Mouse (Mus musculus): Measurements from ENCODE around the gene Pes1. TPM values are rescaled to one million over a fixed set of nuclear protein-coding genes. Genes with fewer than 3 reads are reported as not detected.

Pes1 gene
- total RNA-seq, 2 experiments from 2014 or later, result 42.0 to 44.9 TPM

DNA sequence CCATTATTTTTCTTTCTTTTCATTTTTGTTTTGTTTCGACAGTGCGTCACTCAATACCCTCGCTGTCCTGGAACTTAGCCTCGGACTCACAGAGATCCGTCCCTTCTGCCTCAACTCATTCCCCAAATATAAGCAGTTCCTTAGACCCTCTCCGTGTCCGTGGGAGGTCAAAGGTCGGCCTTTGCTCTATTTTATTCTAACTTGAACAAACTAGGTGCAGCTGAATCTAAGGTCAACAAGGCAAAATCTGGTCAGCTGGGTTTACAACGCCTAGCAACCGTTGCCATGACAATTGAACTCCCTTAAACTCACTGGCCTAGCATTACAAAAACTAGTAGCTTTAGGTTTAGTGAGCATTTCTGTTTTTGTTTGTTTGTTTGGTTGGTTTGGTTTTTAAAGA, 620 bp upstream of the Pes1 start:
- no peak for DNase-seq

GRCm38 (mm10) chr11:3964416-3965172, 819 bp downstream of the Pes1 start:
- no peak for DNase-seq

DNA sequence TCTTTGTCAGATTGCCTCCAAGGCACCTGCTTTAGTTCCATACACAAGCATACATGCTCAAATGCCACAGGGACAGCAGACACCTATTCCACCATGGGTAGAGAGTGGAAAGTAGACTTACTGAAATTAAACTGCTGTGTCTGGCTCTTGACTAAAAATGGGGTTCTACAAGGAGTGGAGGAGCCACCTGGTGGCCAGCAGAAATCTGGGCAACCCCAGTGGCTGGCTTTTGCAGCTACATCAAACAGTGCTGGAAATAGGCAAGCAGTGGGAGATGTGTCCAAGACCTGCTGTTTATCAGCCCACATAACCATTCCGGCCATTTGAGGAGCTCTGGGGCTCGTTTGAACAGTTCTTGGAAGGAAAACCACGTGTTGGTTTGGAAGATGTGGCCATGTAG, 6.1 kb downstream of the Pes1 start:
- DNase-seq, result no peak

DNA sequence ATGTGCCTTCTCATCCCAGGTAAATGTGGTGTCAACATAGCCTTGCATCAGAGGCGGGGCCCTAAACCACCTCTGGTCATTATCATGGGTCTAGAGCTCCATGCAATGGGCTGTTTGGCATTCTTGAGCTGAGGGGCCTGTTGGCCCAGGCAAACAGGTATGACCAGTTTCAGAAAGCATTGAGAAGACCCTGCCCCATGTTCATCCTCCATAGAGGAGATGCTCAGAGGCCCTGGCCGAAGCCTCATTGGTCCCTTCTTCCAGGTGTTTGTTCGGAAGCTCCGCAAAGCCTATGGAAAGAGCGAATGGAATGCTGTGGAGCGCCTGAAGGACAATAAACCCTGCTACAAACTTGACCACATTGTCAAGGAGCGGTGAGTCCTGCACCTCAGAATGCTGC, 6.6 kb downstream of the Pes1 start:
- no peak for DNase-seq

GRCm38 (mm10) chr11:3973081-3973480, 9.3 kb downstream of the Pes1 start:
- no peak for DNase-seq

DNA sequence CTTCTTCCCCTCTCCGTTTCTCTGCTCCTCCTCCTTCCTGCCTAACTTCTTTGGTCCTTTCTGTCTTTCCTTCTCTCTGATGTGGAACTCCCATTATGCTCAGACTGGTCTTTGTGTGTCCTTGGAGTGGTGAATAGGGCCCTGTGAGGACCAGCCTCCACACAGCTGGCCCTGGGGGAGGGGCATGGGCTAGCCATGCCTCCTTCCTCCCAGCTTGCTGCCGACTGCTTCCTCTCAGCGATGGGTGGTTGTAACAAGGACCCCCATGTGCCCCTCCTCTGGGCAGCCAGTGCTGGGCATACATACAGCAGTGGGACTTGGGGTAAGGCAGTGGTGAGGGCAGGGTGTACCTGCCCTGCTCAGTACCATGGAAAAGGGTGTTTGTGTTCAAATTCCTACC, 10.5 kb downstream of the Pes1 start:
- DNase-seq, result no peak

DNA sequence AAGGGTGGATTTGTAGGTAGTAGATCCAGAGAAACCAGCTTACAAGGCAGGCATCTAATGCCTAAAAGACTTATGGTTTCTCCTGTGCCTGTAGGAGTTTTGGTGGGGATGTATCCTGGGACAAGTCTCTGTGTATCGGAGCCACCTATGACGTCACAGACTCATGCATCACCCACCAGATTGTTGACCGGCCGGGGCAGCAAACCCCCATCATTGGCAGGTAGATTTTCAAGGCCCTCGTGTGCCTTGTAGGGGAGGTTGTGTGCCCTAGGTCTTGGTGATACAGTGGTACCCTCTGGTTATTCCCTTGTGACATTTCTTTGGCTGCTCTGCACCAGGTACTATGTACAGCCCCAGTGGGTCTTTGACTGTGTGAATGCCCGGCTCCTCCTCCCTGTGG, 12.9 kb downstream of the Pes1 start, which contains the start of gene 4930556J24Rik:
Gene 4930556J24Rik, minus strand, starts transcription at position 101 of the 400 bp plus-strand sequence.
- no peak for DNase-seq

DNA sequence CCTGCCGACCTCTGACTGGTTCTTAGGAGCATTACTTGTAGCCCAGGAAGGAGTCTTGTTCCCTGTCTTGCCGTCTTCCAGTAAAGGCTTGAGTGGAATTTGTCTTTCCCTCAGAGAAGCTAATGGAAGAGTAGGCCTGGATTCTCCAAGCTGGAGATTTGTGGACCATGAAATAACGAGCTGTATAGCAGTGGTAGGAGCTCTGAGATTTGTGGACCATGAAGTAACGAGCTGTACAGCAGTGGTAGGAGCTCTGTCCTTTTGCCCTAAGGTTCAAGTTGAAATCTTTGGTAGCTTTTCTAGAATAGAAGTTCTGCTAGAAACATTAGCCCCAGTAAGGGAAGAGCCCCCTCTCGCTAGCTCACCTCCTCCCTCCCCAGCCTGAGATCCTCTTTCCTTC, 14.6 kb downstream of the Pes1 start:
- DNase-seq, result no peak

GRCm38 (mm10) chr11:3981536-3981935, 17.8 kb downstream of the Pes1 start:
- DNase-seq, result no peak

- DNase-seq, result no peak
These were observed 18.8 kb downstream of the Pes1 start for GRCm38 (mm10) chr11:3982275-3983209.

DNA sequence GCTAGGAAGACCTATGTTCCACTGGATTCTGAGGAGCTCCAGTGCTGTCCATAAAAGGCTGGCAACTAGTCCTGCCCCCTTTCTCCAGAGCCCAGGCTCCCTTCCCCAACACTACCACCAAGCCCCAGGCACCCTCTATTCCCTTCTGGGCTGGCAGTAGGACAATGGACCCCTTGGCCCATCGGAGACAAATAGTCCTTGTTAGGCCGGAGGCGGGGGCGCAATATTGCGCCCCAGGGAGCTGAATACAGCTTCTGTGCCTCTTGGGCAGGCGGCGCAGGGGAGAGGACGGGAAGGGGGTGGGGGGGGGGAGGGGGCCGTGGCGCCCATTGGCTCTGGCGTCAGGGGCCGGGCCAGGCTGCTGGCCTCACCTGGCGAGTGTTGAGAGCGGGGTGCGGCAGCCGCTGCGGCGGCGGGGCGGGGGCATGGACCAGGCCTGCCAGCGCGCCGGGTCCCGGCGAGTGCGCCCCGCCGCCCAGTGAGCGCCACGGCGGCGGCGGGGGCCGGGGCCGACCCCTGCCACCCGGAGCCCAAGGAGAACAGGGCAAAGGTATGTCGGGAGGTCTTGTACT, 19.6 kb downstream of the Pes1 start, which contains the start of gene Gal3st1:
Gene Gal3st1, plus strand, starts transcription at position 346 of the 572 bp plus-strand sequence.
- no peak for DNase-seq

GRCm38 (mm10) chr11:3983863-3984745, 20.3 kb downstream of the Pes1 start:
- DNase-seq, result no peak

DNA sequence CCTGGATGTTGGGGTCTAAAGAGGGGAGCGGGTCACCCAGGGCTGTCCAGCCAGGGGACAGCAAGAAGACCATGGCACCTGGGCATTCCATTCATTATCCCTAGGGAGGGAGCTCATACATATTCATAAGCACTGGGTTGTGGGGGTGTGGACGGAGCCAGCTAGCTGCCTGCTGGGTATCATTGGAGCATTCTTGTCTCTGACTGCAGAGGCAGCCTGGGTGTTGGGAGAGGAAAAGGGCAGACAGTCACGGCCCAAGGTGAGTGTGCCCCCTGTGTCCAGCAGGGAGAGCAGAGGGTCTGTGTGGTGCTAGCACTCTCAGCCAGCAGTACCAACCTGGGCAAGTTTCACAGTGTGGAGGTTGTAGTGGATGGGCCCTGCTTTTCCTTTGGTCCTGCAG, 26.0 kb downstream of the Pes1 start:
- no peak for DNase-seq

DNA sequence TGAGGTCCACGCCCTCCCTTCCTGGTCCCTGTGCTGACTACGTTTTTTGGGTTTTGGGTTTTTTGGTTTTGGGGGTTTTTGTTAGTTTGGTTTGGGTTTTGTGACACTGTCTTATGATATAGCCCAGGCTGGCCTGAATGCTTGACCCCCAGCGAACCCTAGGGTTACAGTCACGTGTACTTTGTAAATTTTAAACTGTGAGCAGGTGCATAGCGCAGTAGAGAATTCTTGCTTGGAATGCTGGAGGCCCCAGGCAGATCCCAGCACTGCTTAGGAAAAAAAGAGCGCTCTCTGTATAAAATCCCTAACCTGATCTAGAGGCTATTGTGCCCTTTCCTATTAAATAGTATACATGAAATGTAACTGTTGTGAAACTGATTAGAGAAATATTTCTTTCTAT, 29.4 kb downstream of the Pes1 start:
- no peak for DNase-seq

- DNase-seq, result no peak
These were observed 30.1 kb downstream of the Pes1 start for GRCm38 (mm10) chr11:3993914-3994313.

GRCm38 (mm10) chr11:3995511-3995910, 31.7 kb downstream of the Pes1 start:
- DNase-seq, result no peak

DNA sequence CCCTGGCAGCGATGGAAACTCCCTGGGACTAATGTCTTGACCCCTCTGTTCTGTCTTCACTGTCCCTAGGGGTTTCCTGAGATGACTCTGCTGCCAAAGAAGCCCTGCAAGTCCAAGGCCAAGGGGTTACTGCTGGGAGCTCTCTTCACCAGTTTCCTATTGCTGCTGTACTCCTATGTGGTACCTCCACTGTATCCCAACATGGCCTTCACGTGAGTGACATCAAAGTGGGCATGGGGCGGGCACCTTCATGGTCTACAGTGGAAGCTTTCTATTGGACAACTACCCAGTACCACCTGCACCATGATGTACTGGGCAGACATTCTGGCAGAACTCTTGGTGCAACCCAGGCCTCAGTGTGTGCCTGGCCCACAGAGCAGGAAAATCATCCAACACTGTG, 33.1 kb downstream of the Pes1 start:
- DNase-seq, result no peak

- DNase-seq, result peak; percentile 18
These were observed 34.4 kb downstream of the Pes1 start for GRCm38 (mm10) chr11:3997978-3998720.

GRCm38 (mm10) chr11:3999547-3999946, 35.8 kb downstream of the Pes1 start:
- no peak for DNase-seq

DNA sequence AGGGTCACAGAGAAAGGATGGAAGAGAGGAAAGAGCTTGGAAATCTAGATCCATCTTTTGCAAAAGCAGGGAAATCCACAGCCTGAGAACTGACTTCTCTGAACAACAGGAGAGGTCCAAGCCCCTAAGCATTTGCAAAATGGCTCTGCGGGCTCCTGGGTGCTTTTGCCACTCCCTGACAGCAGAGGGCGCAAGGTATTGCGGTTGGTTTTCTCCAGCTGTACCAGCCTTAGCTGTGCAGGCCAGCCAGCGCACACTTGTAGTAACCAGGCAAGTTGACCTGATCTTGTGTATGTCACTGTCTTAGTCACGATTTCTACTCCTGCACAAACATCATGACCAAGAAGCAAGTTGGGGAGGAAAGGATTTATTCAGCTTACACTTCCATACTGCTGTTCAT, 37.8 kb downstream of the Pes1 start:
- peak; percentile 73 for DNase-seq

DNA sequence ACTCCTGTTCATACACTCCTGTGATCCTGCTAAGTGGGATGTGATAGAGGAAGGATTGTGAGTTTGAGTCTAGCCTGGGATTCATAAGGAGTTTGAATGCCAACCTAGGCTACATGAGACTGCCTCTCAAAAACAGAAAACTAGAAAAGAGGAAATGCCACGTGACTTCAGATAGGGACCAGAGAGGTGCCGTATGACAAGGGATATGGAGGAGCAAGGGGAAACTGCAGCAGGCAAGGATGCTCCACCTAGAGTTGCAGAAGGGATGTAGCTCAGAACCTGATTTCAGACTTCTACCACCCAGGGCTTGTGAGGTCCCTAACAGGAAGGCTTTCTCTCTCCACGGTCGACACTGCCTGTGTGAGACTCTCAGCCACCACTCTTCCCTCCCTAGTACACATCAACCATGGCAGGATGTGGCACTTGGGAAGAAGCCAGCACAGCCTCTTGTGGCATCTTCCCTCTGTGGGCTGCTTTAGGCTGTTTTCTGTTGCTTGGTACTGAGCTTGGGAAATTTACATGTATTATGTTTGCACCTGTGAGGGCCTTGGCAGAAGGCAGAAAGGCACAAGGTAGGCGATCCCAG, 41.5 kb downstream of the Pes1 start:
- DNase-seq, result no peak
